Mouse (Mus musculus): ENCODE measurements at regions not wholly inside any gene's neighbourhood (a gene's known extent, or its start where the extent isn't known, plus 50 kb on each side); places are given as distances from the start of the nearest gene placed in this dataset.

- H3K27me3 ChIP-seq (ENCODE audit: control insufficient read depth, insufficient read depth, low read length), result no peaks in the 10 kb centered on the region
- no peak overlapping the region for H3K9ac ChIP-seq (replicated peaks; ENCODE audit: low read length)
- no peak overlapping the region for H3K4me3 ChIP-seq (ENCODE audit: low read depth, low read length)
- WGBS, result 93% methylated on average over 10 of the region's 10 CpGs
- DNase-seq (ENCODE audit: low spot score) (no peak), ATAC-seq (replicated peaks; ENCODE audit: insufficient number of reproducible peaks, low FRiP score, low TSS enrichment, low read depth) (no peak)
- H3K36me3 ChIP-seq (replicated peaks; ENCODE audit: control insufficient read depth, insufficient read depth, low read depth, low read length), result no peaks in the 10 kb centered on the region
- no peak overlapping the region for H3K4me2 ChIP-seq (ENCODE audit: low read depth, low read length)
- H3K9me3 ChIP-seq (replicated peaks; ENCODE audit: control insufficient read depth, low read length), result no peaks in the 10 kb centered on the region
- H3K4me1 ChIP-seq (ENCODE audit: control insufficient read depth, insufficient read depth, low read length), result no peaks in the 10 kb centered on the region
- H3K27ac ChIP-seq (replicated peaks; ENCODE audit: low read depth, low read length), result no peak overlapping the region
These were observed 297.5 kb downstream of the Insig2 start for GRCm38 (mm10) chr1:121034761-121035393.

GRCm38 (mm10) chr1:121046581-121046980, 285.8 kb downstream of the Insig2 start:
- H3K4me1 ChIP-seq (ENCODE audit: control insufficient read depth, insufficient read depth, low read length), result no peaks in the 10 kb centered on the region

GRCm38 (mm10) chr1:121047406-121047805, 285.0 kb downstream of the Insig2 start:
- peaks cover 2% of the 10 kb centered on the region; the same call in 1 of the 2 replicates for H3K27me3 ChIP-seq (ENCODE audit: control insufficient read depth, insufficient read depth, low read length)
- no peaks in the 10 kb centered on the region for H3K4me1 ChIP-seq (ENCODE audit: control insufficient read depth, insufficient read depth, low read length)
- H3K4me3 ChIP-seq (ENCODE audit: low read depth, low read length), result no peak overlapping the region
- no peak for DNase-seq (ENCODE audit: low spot score)
- H3K36me3 ChIP-seq (replicated peaks; ENCODE audit: control insufficient read depth, insufficient read depth, low read depth, low read length), result no peaks in the 10 kb centered on the region
- no peak overlapping the region for H3K9ac ChIP-seq (replicated peaks; ENCODE audit: low read length)
- WGBS, result 69% methylated on average over 2 of the region's 2 CpGs
- H3K4me2 ChIP-seq (ENCODE audit: low read depth, low read length), result no peak overlapping the region
- H3K9me3 ChIP-seq (replicated peaks; ENCODE audit: control insufficient read depth, low read length), result no peaks in the 10 kb centered on the region
- no peak for ATAC-seq (replicated peaks; ENCODE audit: insufficient number of reproducible peaks, low FRiP score, low TSS enrichment, low read depth)
- H3K27ac ChIP-seq (replicated peaks; ENCODE audit: low read depth, low read length), result no peak overlapping the region

More at GRCm38 (mm10) chr1:121046581-121046980, 285.8 kb downstream of the Insig2 start:
- no peaks in the 10 kb centered on the region for H3K27me3 ChIP-seq (ENCODE audit: control insufficient read depth, insufficient read depth, low read length)
- H3K4me3 ChIP-seq (ENCODE audit: low read depth, low read length), result no peak overlapping the region
- DNase-seq (ENCODE audit: low spot score), result no peak
- no peaks in the 10 kb centered on the region for H3K36me3 ChIP-seq (replicated peaks; ENCODE audit: control insufficient read depth, insufficient read depth, low read depth, low read length)
- H3K9ac ChIP-seq (replicated peaks; ENCODE audit: low read length), result no peak overlapping the region
- WGBS, result 73% methylated on average over 6 of the region's 6 CpGs
- H3K9me3 ChIP-seq (replicated peaks; ENCODE audit: control insufficient read depth, low read length), result no peaks in the 10 kb centered on the region
- ATAC-seq (replicated peaks; ENCODE audit: insufficient number of reproducible peaks, low FRiP score, low TSS enrichment, low read depth), result no peak
- H3K27ac ChIP-seq (replicated peaks; ENCODE audit: low read depth, low read length), result no peak overlapping the region
- H3K4me2 ChIP-seq (ENCODE audit: low read depth, low read length), result no peak overlapping the region

- Histone ChIP-seq H3K4me3 (ENCODE audit: low read depth, low read length) (no peak overlapping the region), H3K4me1 (ENCODE audit: control insufficient read depth, insufficient read depth, low read length) (no peaks in the 10 kb centered on the region), H3K9ac (replicated peaks; ENCODE audit: low read length) (no peak overlapping the region), H3K4me2 (ENCODE audit: low read depth, low read length) (no peak overlapping the region), H3K27me3 (ENCODE audit: control insufficient read depth, insufficient read depth, low read length) (peaks cover 4% of the 10 kb centered on the region; the same call in 1 of the 2 replicates), H3K36me3 (replicated peaks; ENCODE audit: control insufficient read depth, insufficient read depth, low read depth, low read length) (no peaks in the 10 kb centered on the region), H3K27ac (replicated peaks; ENCODE audit: low read depth, low read length) (no peak overlapping the region), H3K9me3 (replicated peaks; ENCODE audit: control insufficient read depth, low read length) (no peaks in the 10 kb centered on the region)
- WGBS, result 81% methylated on average over 4 of the region's 4 CpGs
- ATAC-seq (replicated peaks; ENCODE audit: insufficient number of reproducible peaks, low FRiP score, low TSS enrichment, low read depth) (no peak), DNase-seq (ENCODE audit: low spot score) (no peak)
These were observed 282.7 kb downstream of the Insig2 start for GRCm38 (mm10) chr1:121049684-121050083.

- Histone ChIP-seq H3K36me3 (replicated peaks; ENCODE audit: control insufficient read depth, insufficient read depth, low read depth, low read length) (no peaks in the 10 kb centered on the region), H3K9me3 (replicated peaks; ENCODE audit: control insufficient read depth, low read length) (no peaks in the 10 kb centered on the region), H3K4me3 (ENCODE audit: low read depth, low read length) (no peak overlapping the region), H3K4me1 (ENCODE audit: control insufficient read depth, insufficient read depth, low read length) (no peaks in the 10 kb centered on the region), H3K27me3 (ENCODE audit: control insufficient read depth, insufficient read depth, low read length) (peaks cover 4% of the 10 kb centered on the region; the same call in 1 of the 2 replicates), H3K27ac (replicated peaks; ENCODE audit: low read depth, low read length) (no peak overlapping the region), H3K4me2 (ENCODE audit: low read depth, low read length) (no peak overlapping the region), H3K9ac (replicated peaks; ENCODE audit: low read length) (no peak overlapping the region)
- 27% methylated on average over 12 of the region's 12 CpGs for WGBS
- DNase-seq (ENCODE audit: low spot score), result no peak
- ATAC-seq (replicated peaks; ENCODE audit: insufficient number of reproducible peaks, low FRiP score, low TSS enrichment, low read depth), result 0 out of 2 replicates have a peak, but pooled peaks have one; percentile 68
These were observed 281.5 kb downstream of the Insig2 start for GRCm38 (mm10) chr1:121050695-121051495.

GRCm38 (mm10) chr1:121051496-121052119, 280.8 kb downstream of the Insig2 start:
- H3K4me2 ChIP-seq (ENCODE audit: low read depth, low read length), result no peak overlapping the region
- H3K9me3 ChIP-seq (replicated peaks; ENCODE audit: control insufficient read depth, low read length), result no peaks in the 10 kb centered on the region
- H3K9ac ChIP-seq (replicated peaks; ENCODE audit: low read length), result no peak overlapping the region
- WGBS, result 33% methylated on average over 6 of the region's 6 CpGs
- no peak for ATAC-seq (replicated peaks; ENCODE audit: insufficient number of reproducible peaks, low FRiP score, low TSS enrichment, low read depth)
- DNase-seq (ENCODE audit: low spot score), result no peak
- H3K27me3 ChIP-seq (ENCODE audit: control insufficient read depth, insufficient read depth, low read length), result peaks cover 4% of the 10 kb centered on the region; the same call in 1 of the 2 replicates
- no peaks in the 10 kb centered on the region for H3K4me1 ChIP-seq (ENCODE audit: control insufficient read depth, insufficient read depth, low read length)
- no peak overlapping the region for H3K27ac ChIP-seq (replicated peaks; ENCODE audit: low read depth, low read length)
- H3K36me3 ChIP-seq (replicated peaks; ENCODE audit: control insufficient read depth, insufficient read depth, low read depth, low read length), result no peaks in the 10 kb centered on the region
- no peak overlapping the region for H3K4me3 ChIP-seq (ENCODE audit: low read depth, low read length)

- Histone ChIP-seq H3K27ac (replicated peaks; ENCODE audit: low read depth, low read length) (no peak overlapping the region), H3K9me3 (replicated peaks; ENCODE audit: control insufficient read depth, low read length) (no peaks in the 10 kb centered on the region), H3K36me3 (replicated peaks; ENCODE audit: control insufficient read depth, insufficient read depth, low read depth, low read length) (no peaks in the 10 kb centered on the region), H3K4me1 (ENCODE audit: control insufficient read depth, insufficient read depth, low read length) (no peaks in the 10 kb centered on the region), H3K9ac (replicated peaks; ENCODE audit: low read length) (no peak overlapping the region), H3K4me2 (ENCODE audit: low read depth, low read length) (no peak overlapping the region), H3K4me3 (ENCODE audit: low read depth, low read length) (no peak overlapping the region), H3K27me3 (ENCODE audit: control insufficient read depth, insufficient read depth, low read length) (peaks cover 4% of the 10 kb centered on the region; the same call in 1 of the 2 replicates)
- 70% methylated on average over 5 of the region's 5 CpGs for WGBS
- DNase-seq (ENCODE audit: low spot score), result no peak
- no peak for ATAC-seq (replicated peaks; ENCODE audit: insufficient number of reproducible peaks, low FRiP score, low TSS enrichment, low read depth)
These were observed 280.3 kb downstream of the Insig2 start for GRCm38 (mm10) chr1:121052120-121052501.

GRCm38 (mm10) chr1:121053692-121054091, 278.7 kb downstream of the Insig2 start:
- no peaks in the 10 kb centered on the region for H3K36me3 ChIP-seq (replicated peaks; ENCODE audit: control insufficient read depth, insufficient read depth, low read depth, low read length)
- no peak overlapping the region for H3K4me3 ChIP-seq (ENCODE audit: low read depth, low read length)
- ATAC-seq (replicated peaks; ENCODE audit: insufficient number of reproducible peaks, low FRiP score, low TSS enrichment, low read depth), result no peak
- no peaks in the 10 kb centered on the region for H3K4me1 ChIP-seq (ENCODE audit: control insufficient read depth, insufficient read depth, low read length)
- no peak overlapping the region for H3K4me2 ChIP-seq (ENCODE audit: low read depth, low read length)
- H3K9me3 ChIP-seq (replicated peaks; ENCODE audit: control insufficient read depth, low read length), result no peaks in the 10 kb centered on the region
- H3K9ac ChIP-seq (replicated peaks; ENCODE audit: low read length), result no peak overlapping the region
- DNase-seq (ENCODE audit: low spot score), result peak; percentile 66
- H3K27ac ChIP-seq (replicated peaks; ENCODE audit: low read depth, low read length), result no peak overlapping the region
- H3K27me3 ChIP-seq (ENCODE audit: control insufficient read depth, insufficient read depth, low read length), result peaks cover 4% of the 10 kb centered on the region; the same call in 1 of the 2 replicates
- WGBS, result 31% methylated on average over 11 of the region's 11 CpGs
